Mouse (Mus musculus) granulocyte monocyte progenitor cell, adult 5-6 weeks (primary cell): ENCODE results near the gene Inpp5a. TPM values are rescaled to one million over a fixed set of nuclear protein-coding genes. Genes with fewer than 3 reads are reported as not detected.

Source experiments
- ATAC-seq: replicated peaks from 2 replicates; pipeline ENCODE4 v1.8.0; 2016; ENCODE audit warnings: mild to moderate bottlenecking, moderate TSS enrichment, inconsistent platforms; ENCODE audit not compliant: poor library complexity, severe bottlenecking
- total RNA-seq, 2 experiments: library from RNA; stranded (forward) in 1 of 2; stranded (reverse) in 1 of 2; fragments of 200-712, 200-1000 nt in 1 of 2; fragments of >200 nt in 1 of 2; fragmentation: Nextera tagmentation in 1 of 2; gene quantifications; 2 replicates each; pipeline ENCODE4 v1.2.3; 2014 to 2017

Gene Inpp5a
- total RNA-seq, 2 experiments from 2014 or later: 5.5 to 7.9 TPM

DNA sequence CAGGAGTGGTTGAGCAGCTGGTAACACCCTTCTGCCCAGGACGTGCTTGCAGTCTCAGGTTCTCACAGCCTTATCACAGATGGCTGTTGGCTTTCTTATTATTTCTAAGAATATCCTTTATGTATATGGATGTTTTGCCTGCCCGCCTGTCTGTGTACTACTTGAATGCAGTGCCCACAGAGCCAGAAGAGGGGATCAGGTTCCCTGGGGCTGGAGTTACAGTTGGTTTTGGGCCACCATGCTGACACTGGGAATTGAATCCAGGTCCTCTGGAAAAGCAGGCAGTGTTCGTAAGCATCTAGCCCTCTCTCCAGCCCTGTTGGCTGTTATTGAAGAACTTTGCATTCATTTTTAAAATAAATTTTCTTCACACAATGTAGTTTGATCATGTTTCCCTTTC is 50.1 kb downstream of the Inpp5a start:
- ATAC-seq: no peak

DNA sequence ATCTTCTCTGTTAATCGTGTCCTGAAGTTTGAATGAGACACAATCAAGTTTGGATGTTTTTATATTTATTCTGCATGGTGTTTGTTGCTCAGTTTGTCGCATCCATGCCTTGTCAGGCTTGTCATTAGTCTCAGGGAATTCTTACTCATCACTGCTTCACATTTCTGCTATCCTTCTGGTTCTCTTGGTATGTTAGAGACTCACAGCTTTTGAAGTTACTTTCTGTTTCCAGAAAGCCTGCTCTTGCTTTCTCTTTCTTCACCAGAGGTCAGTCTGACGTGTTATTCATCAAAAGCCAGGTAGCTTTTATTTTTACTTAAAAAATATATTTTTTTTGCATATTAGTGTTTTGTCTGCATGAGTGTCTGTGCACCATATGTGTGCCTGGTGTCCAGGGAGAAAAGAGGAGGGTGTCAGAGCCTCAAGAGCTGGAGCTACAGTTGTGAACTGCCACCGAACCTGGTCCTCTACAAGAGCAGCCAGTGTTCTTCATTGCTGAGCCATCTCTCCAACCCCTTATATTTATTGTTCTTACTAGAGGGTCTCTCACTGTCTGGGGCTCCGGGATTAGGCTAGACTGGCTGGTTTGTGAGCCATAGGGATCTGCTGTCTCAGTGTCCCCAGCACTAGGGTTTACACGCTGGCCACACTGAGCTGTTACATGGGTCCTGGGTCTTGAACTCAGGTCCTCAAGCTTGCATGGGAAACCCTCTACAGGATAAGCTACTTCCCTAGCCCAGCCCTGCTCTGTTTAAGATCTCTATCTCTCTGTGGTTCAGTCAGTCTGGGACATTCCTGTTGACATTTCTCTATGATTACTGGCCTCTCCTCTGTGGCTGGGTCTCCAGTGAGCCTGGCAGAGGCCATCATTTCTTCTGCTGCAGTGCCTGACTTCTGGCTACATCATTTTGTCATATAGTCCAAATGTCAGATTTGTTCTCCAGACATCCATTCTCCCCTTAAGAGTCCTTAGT is 51.3 kb downstream of the Inpp5a start:
- no peak for ATAC-seq

DNA sequence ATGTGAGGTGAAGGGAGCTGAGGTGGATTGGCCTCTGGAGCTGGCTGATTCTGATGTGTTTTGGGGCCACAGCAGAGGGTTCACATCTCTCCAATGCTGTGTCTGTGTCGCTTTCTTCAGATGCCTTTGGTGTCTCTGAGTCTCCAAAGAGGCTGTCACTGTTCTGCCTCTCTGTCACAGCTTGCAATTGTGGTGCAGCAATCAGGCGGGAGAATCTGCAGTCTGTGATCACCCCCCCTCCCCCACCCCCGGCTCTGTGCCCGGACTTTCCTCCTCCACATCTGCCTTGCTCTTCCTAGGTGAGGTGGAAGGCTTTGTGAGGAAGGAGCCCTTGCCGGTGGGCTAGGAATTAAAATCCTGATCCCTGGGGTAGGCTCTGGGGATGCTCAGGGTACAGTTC is 52.1 kb downstream of the Inpp5a start:
- no peak for ATAC-seq

GRCm38 (mm10) chr7:139441761-139442211 is 52.9 kb downstream of the Inpp5a start:
- ATAC-seq: peak; percentile 80

- ATAC-seq: no peak
Measured at GRCm38 (mm10) chr7:139445621-139446020, 56.7 kb downstream of the Inpp5a start.

DNA sequence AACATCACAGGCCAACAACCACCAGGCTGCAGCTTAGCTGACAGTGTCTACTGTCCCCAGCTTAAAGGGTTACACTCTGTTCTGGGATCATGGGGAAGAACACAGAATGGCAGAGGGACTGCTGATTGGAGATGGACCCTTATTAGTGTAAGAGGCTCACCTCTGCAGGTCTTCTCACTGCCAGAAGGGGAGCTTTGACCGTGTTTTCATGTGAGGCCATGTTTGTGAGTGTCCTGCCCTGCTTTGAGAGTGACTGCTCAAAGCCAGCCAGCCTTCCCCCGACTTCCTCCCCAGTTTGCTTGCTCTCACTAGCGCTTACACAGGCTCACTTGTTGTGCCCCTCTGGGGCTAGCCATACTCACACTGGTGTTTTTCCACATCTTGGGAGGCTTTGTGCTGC is 58.5 kb downstream of the Inpp5a start:
- ATAC-seq: no peak

DNA sequence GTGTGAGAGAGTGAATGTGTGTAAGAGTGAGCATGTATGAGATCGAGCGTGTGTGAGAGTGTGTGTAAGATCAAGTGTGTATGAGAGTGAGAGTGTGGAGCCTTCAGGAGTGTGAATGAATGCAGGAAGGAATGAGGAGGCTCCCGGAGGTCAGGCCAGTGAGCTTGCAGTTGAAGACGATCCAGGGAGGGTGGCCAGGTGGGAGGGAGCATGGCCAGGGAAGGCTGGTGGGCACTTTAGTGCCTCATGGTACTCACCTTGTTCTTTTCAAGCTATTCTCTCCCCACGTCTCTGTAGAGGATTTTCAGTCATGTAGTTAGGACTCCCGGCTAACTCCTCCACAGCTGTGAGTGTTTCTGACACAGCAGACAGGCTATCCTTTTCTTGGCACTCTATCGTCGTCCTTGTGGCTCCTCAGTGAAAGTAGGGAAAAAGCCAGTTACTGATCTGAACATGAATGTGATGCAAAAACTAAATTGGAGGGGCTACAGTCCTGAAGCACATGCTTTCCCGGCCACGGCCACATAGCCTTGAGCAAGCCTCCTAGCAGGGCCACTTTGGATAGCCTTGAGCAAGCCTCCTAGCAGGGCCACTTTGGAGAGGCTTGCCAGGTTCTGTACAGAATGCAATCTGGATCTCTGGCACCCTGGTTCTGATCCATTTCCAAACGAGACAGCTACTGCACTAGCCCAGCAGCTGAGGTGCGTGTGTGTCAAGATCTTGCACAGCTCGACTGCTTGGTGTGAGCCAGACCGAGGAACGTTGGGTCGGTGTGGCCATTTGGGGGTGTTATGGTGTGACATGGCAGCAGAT is 61.5 kb downstream of the Inpp5a start:
- no peak for ATAC-seq

DNA sequence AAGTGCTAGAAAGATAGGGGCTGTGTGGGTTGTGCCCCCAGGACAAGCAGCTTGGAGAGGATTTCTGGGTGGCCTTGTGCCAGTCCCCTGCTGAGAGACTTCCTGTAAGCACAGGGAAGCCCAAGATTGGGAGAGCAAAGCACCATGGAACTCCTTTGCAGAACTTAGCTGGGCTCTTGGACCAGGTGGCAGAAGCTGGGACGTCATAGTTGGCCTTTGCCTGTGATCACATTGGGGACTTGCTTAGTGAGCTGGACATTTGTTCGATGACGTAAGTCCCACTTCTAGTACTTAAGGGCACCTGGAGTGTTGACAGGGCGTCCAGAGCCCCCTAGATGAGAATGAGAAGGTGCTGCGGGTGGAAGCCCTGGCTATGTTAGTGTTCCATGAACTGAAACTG is 62.8 kb downstream of the Inpp5a start:
- no peak for ATAC-seq

- ATAC-seq: no peak
Measured at GRCm38 (mm10) chr7:139452199-139452598, 63.3 kb downstream of the Inpp5a start.

- ATAC-seq: no peak; the same call in 1 of the 2 replicates
Measured at GRCm38 (mm10) chr7:139453198-139453597, 64.3 kb downstream of the Inpp5a start.

GRCm38 (mm10) chr7:139454285-139454684 is 65.4 kb downstream of the Inpp5a start:
- no peak for ATAC-seq

DNA sequence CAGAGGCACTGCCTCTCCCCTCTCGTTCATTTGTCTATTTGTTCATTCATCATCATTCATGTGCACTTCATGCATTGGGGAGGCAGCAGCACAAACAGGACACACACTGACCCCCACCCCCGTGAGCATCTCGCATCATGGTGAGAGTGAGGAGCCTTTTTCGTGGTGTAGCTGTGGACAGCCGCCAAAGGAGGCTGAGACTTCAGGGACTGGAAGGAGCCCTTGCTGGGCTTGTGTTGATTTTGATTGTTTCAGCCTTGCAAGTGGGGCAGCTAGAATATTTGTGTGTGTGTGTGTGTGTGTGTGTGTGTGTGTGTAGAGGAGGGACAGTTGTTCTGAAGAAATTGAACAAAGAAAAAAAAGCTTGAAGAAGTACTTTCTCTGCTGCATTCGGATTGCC is 67.8 kb downstream of the Inpp5a start:
- no peak for ATAC-seq

DNA sequence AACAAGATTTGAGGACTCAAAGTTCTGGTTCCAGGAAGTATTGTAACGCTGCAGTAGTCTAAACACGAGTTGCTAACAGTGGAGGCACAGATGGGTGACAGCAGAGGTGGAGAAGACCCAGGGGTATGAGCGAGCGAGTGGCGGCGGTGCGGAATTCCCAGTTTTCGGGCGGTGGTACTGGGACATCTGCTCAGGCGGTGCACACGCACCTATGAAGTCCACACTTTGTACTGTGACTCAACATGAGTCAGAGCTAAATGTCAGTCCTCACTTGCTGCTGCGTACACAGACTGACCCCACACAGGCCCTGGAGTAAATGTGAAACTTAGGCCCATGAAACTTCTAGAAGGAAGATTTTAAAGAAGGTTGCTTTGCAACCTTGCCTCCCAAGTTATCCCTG is 72.4 kb downstream of the Inpp5a start:
- no peak for ATAC-seq

GRCm38 (mm10) chr7:139462142-139462541 is 73.2 kb downstream of the Inpp5a start:
- ATAC-seq: no peak

DNA sequence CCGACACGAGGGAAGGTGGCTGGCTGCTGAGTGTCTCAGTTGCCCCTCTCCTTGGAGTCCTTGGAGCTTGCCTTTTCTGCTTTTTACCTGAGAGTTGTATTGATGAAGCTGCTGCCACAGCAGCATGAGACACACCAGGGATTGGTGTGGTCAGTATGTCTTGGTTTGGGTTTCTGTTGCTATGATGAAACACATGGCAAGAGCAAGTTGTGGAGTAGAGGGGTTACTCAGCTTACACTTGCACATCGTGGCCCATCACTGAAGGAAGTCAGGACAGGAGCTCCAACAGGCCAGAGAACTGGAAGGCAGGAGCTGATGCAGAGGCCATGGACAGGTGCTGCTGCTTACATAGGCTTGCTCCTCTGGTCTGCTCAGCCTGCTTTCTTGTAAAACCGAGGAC is 76.6 kb downstream of the Inpp5a start:
- ATAC-seq: no peak

DNA sequence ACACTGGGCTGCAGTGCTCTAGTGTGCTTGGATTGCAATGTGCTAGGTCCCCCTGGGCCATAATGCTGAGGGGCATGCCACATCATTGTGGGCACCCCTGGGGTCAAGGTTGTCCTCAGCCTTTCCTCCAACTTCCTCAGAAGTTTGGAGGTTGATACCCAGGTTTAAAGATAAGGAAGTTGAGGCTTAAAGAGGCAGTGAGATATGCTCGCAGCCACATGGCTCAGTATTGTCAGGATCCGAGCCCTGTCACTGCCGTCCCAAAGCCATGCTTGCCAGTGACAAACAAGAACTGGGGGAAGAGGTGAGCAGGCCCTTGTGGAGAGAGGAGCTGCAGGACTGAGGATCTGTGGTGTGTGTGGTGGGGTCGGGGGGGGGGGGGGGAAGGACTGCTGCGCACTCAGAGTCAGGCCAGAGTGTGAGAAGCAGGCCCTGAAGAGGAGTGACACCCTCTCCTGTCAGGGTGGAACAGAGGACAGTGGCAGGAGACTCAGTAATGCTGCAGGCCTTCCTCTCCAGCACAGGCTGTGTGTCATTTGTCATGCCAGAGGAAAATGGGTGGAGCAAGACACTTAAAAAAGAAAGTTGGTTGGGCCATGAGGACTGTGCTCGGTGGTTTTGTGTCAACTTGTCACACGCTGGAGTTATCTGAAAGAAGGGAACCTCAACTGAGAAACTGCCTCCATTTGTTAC is 77.7 kb downstream of the Inpp5a start:
- ATAC-seq: peak; percentile 51

GRCm38 (mm10) chr7:139467177-139467895 is 78.4 kb downstream of the Inpp5a start:
- peak; percentile 65 for ATAC-seq

GRCm38 (mm10) chr7:139467896-139468279 is 79.0 kb downstream of the Inpp5a start:
- no peak for ATAC-seq

GRCm38 (mm10) chr7:139468440-139468839 is 79.5 kb downstream of the Inpp5a start:
- ATAC-seq: no peak

GRCm38 (mm10) chr7:139469457-139469856 is 80.5 kb downstream of the Inpp5a start:
- no peak for ATAC-seq
